Mouse (Mus musculus) thymus, adult 2 months (tissue): ENCODE measurements around the gene Gm11146. TPM values are rescaled to one million over a fixed set of nuclear protein-coding genes. Genes with fewer than 3 reads are reported as not detected.

Experiments used
- DNase-seq: peaks from one replicate; pipeline ENCODE4 v3.0.0; 2021
- H3K27ac ChIP-seq: fragments of 200-500 bp; 2 replicates; pipeline ENCODE4 v1.5.1; 2012; ENCODE audit warnings: low read length, control low read depth; ENCODE audit not compliant: control insufficient read depth, insufficient read depth
- H3K27me3 ChIP-seq: fragments of 200-500 bp; 2 replicates; pipeline ENCODE4 v1.6.1; 2012; ENCODE audit warnings: mild to moderate bottlenecking, low read length, moderate library complexity, mixed read lengths; ENCODE audit not compliant: control insufficient read depth, insufficient read depth
- H3K36me3 ChIP-seq: fragments of 200-500 bp; 2 replicates; pipeline ENCODE4 v1.6.1; 2012; ENCODE audit warnings: mild to moderate bottlenecking, low read length, moderate library complexity; ENCODE audit not compliant: control insufficient read depth, insufficient read depth
- H3K4me1 ChIP-seq: fragments of 200-500 bp; replicated peaks from 2 replicates; pipeline ENCODE4 v1.6.1; 2012; ENCODE audit warnings: low read length; ENCODE audit not compliant: control insufficient read depth, insufficient read depth
- H3K4me3 ChIP-seq: fragments of 200-500 bp; 2 replicates; pipeline ENCODE4 v1.5.1; 2012; ENCODE audit warnings: mild to moderate bottlenecking, low read length, control low read depth, moderate library complexity; ENCODE audit not compliant: control insufficient read depth, insufficient read depth
- CTCF ChIP-seq: fragments of 200-500 bp; IDR thresholded peaks from 2 replicates; pipeline ENCODE4 v1.5.1; 2012; ENCODE audit warnings: mild to moderate bottlenecking, control low read depth, low read length, moderate library complexity, borderline replicate concordance; ENCODE audit not compliant: control insufficient read depth, poor library complexity, insufficient read depth; ENCODE audit errors: extremely low read depth
- POLR2A ChIP-seq: fragments of 200-500 bp; IDR thresholded peaks from 2 replicates; pipeline ENCODE4 v1.6.1; 2012; ENCODE audit warnings: mild to moderate bottlenecking, low read length, control low read depth, moderate library complexity; ENCODE audit not compliant: control insufficient read depth, poor library complexity, insufficient read depth; ENCODE audit errors: extremely low read depth
- WGBS: fragments of 180-500 bp; shearing (Covaris S2); methylation state at CpG from one replicate; pipeline ENCODE4 v1.1.7; 2018; 5-methylcytosine and 5-hydroxymethylcytosine counted together
- polyA plus RNA-seq: library from polyadenylated mRNA; depleted of rRNA; stranded (reverse); fragments of >200 nt; gene quantifications from 2 replicates; pipeline ENCODE4 v1.2.3, GENCODE M21; 2012

Gene Gm11146
- polyA plus RNA-seq, 1 experiment, result not detected

DNA sequence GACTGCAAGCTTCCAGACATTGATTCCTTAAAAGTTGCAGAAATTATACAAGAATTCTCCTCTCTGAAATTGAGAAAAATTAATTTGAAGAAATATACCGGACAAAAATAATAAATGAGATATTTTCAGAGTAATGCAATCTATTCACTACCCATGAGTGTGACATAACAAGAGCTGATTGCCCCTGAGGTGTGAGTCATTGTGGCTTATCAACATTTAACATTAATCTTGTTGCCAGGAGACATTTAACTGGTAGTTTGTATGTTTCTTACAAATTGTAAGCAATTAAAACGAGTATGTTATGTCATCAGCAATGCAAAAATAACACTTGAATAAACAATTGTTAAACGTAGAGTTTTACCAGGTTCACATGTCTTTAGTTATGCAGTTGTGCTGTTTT lies 33.5 kb downstream of the Gm11146 start:
- Histone ChIP-seq H3K27ac (no peak overlapping the region), H3K4me3 (no peak overlapping the region), H3K27me3 (no peaks in the 10 kb centered on the region), H3K36me3 (no peaks in the 10 kb centered on the region), H3K4me1 (no peaks in the 10 kb centered on the region)
- TF ChIP-seq POLR2A, result no peak
- TF ChIP-seq CTCF, result no peak
- 83% methylated on average over 3 of the region's 3 CpGs for WGBS
- no peak for DNase-seq

DNA sequence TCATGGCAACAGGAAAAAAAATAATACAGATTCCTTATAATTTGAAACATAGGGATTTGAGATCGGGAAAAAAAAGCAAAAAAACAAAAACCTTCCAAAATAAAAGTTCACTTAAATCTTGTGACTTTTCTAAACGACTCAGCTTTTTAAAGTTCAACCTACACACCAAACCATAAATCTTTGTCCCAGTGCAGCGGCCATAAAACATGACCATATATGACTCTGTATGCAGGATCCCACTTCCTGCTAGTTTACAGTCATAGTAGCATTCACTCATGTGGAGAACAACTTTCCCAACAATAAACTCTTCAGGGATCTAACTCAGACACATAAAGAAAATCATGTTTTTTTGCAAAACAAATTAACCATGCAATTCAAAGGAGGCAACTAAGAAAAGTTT lies 39.0 kb downstream of the Gm11146 start:
- no peak overlapping the region for H3K27ac ChIP-seq
- no peak for DNase-seq
- H3K4me1 ChIP-seq, result no peaks in the 10 kb centered on the region
- no peaks in the 10 kb centered on the region for H3K27me3 ChIP-seq
- H3K4me3 ChIP-seq, result no peak overlapping the region
- no peak for TF ChIP-seq CTCF
- no peak for TF ChIP-seq POLR2A
- H3K36me3 ChIP-seq, result no peaks in the 10 kb centered on the region
- WGBS, result 71% methylated on average over 3 of the region's 3 CpGs

DNA sequence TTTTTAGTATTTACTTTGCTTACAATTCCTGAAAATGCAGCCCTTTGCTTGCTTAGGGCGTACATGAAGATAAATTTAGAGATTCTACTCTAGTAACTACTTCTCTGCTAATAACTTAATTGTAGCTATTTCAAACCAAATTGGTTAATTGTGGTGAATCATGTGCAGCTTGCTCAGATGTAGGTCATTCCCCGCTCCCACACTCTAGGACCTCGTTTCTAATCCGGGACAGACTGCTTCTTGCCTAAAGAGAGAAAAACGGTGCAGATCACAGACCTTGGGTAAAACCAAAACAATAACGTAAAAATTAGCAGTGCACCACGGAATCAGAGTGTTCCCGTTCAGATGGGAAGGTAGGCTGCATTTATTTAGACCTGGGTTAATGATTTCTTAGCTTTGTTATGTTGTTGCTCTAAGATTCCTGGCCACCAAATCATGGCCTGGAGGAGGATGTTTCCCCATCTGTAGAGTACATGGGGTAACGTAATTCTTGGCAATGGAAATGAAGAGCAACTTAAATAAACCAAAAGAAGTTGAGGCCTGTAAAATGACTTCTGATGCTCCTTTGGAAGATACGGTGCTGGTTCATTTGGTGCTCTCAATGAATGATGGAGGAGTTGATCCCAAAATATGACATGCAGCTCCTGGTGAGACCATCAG lies 45.3 kb downstream of the Gm11146 start:
- Histone ChIP-seq H3K27ac (no peak overlapping the region), H3K36me3 (no peaks in the 10 kb centered on the region), H3K4me3 (no peak overlapping the region), H3K4me1 (no peaks in the 10 kb centered on the region), H3K27me3 (no peaks in the 10 kb centered on the region)
- 94% methylated on average over 10 of the region's 10 CpGs for WGBS
- no peak for TF ChIP-seq CTCF
- TF ChIP-seq POLR2A, result no peak
- DNase-seq, result no peak

DNA sequence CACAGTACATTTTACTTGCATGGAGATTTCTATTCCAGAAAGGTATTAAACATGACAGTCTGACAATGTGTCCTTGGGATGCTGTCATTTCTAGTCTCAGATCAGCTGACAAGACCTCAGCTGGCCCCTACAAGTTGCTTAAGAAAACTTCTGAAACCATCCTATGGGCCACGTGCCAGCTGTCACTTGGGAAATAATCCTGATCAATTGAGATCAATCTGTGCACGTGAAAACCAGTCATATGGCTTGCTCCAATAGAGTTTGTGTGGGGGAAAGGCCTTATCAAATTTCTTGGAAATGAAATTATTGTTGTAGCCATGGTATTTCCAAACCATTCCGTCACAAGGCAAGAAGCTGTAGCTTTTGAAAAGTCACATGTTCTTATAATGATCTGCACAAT lies 50.8 kb downstream of the Gm11146 start:
- no peak for DNase-seq
- no peak overlapping the region for H3K4me3 ChIP-seq
- 92% methylated on average over 3 of the region's 3 CpGs for WGBS

More for the DNA sequence above, 50.8 kb downstream of the Gm11146 start:
- no peak for TF ChIP-seq POLR2A
- TF ChIP-seq CTCF, result no peak
- Histone ChIP-seq H3K4me1 (no peaks in the 10 kb centered on the region), H3K27ac (no peak overlapping the region), H3K27me3 (no peaks in the 10 kb centered on the region), H3K36me3 (no peaks in the 10 kb centered on the region)
